In genomic region chr7:128542488-128542887, GRCm38 (mm10) we compare ENCODE assay signal across 19 mouse cellular contexts. TPM values are rescaled to one million over a fixed set of nuclear protein-coding genes. Genes with fewer than 3 reads are reported as not detected.
DNase-seq lines count a peak whose midpoint lies in the region; ATAC-seq lines count a peak whose summit lies in the region.
"Had no signal": no experiment of that assay in that cellular context is flagged by ENCODE, and none has a peak within 500 bp of the region (broad histone marks: within the 10 kb centered on the region; RNA-seq: fewer than 3 reads in every experiment).

No protein-coding gene starts in this region.

- no peaks in the 10 kb centered on the region for H3K27me3 ChIP-seq in heart, embryonic 10.5 days (ENCODE audit: insufficient read depth, poor library complexity, severe bottlenecking)
- H3K27me3 ChIP-seq: kidney, embryonic 15.5 days; limb, embryonic 13.5 days; liver, embryonic 13.5 days; midbrain, embryonic 13.5 days had no signal

- no peak for DNase-seq in heart, embryonic 10.5 days (ENCODE audit: low spot score)
- no peak for DNase-seq in heart, postnatal 25 days (ENCODE audit: low spot score)
- DNase-seq in MN1 (ENCODE audit: low spot score), result peak; percentile 51
- no peak for DNase-seq in embryo, embryonic 9.5 days (ENCODE audit: extremely low spot score)
- no peak for DNase-seq in frontal cortex, postnatal 25 days (ENCODE audit: low spot score in 2 of 2)
- DNase-seq: adrenal gland, postnatal 25 days; cerebellum, adult 9-10 months; forebrain, postnatal 0 days; kidney, adult 11 months; kidney, postnatal 36 days; liver, embryonic 13.5 days; lung, adult 2 months; lung, postnatal 14 days; thymus, postnatal 25 days had no signal

- intact Hi-C loops in heart, postnatal 25 days (cut with DNase I), result no loop called here

- WGBS in heart, embryonic 10.5 days, result 32% methylated on average over 4 of the region's 4 CpGs

- H3K27ac ChIP-seq in heart, embryonic 10.5 days, result peak overlapping the region; percentile 64
- peak overlapping the region; percentile 1; the same call in 1 of the 2 replicates for H3K27ac ChIP-seq in brown adipose tissue, adult 24 weeks (replicated peaks; ENCODE audit: low read depth, low read length)
- H3K27ac ChIP-seq: kidney, embryonic 15.5 days; limb, embryonic 13.5 days; liver, embryonic 13.5 days had no signal

- H3K4me3 ChIP-seq in heart, embryonic 10.5 days, result no peak overlapping the region
- no peak overlapping the region for H3K4me3 ChIP-seq in brown adipose tissue, adult 24 weeks (ENCODE audit: insufficient read depth, low read depth, low read length)
- H3K4me3 ChIP-seq: kidney, embryonic 15.5 days; limb, embryonic 13.5 days; liver, embryonic 13.5 days; midbrain, embryonic 13.5 days had no signal

- peaks cover 76% of the 10 kb centered on the region for H3K36me3 ChIP-seq in heart, embryonic 10.5 days
- H3K36me3 ChIP-seq: midbrain, embryonic 13.5 days had no signal

- peak; percentile 31; the same call in 1 of the 2 replicates for ATAC-seq in megakaryocyte progenitor cell, adult 5-6 weeks (replicated peaks; ENCODE audit: poor library complexity)
- ATAC-seq: forebrain, postnatal 0 days; midbrain, embryonic 13.5 days had no signal

- no peaks in the 10 kb centered on the region for H3K9me3 ChIP-seq in heart, embryonic 10.5 days
- H3K9me3 ChIP-seq: kidney, embryonic 15.5 days; limb, embryonic 13.5 days; liver, embryonic 13.5 days; midbrain, embryonic 13.5 days had no signal

- H3K4me1 ChIP-seq in heart, embryonic 10.5 days, result peaks cover 61% of the 10 kb centered on the region
- peaks cover 48% of the 10 kb centered on the region for H3K4me1 ChIP-seq in brown adipose tissue, adult 24 weeks (ENCODE audit: control insufficient read depth, insufficient read depth, insufficient read length, low read length)

RNA-seq across cellular contexts. Expression of gene Bag3, which starts 19.1 kb away (rescaled TPM):
- polyA plus RNA-seq in heart, embryonic 10.5 days (2016; fragmentation: Nextera tagmentation; extraction: Ambion mirVana), result 13.3 and 19.8 TPM in 2 replicates
- total RNA-seq in heart, postnatal 25 days (2021), result 100 to 1,000 TPM; 220 to 262 TPM
- polyA plus RNA-seq in brown adipose tissue, adult 24 weeks (2012; ENCODE audit: insufficient read depth, insufficient read length, missing spikeins), result 29.2 and 37.5 TPM in 2 replicates
- total RNA-seq in megakaryocyte progenitor cell, adult 5-6 weeks (2015), result 6.8 and 8.5 TPM in 2 replicates
- 6.2 and 6.4 TPM in 2 replicates for total RNA-seq in megakaryocyte progenitor cell, adult 5-6 weeks (2017)

Comparison
In these comparisons a context has a peak if more than half of its experiments do, and no peak if none do; other contexts are left out.
1. RNA of gene Bag3, which starts 19.1 kb away (total RNA-seq): 220 to 262 TPM in heart, postnatal 25 days; 6.2 to 8.5 TPM in megakaryocyte progenitor cell, adult 5-6 weeks; every median in the first group is over 10 times any median in the second.